Mouse (Mus musculus) heart, embryonic 11.5 days (tissue): Measurements from ENCODE around the gene Gps2. TPM values are rescaled to one million over a fixed set of nuclear protein-coding genes. Genes with fewer than 3 reads are reported as not detected.
A peak's percentile ranks its signal among the peaks of the same experiment; 100 is the strongest.

Experiments
- ATAC-seq: fragments of 200-750 bp; cut with Nextera tagmentation; replicated peaks from 2 replicates; pipeline ENCODE4 v1.8.0; 2017; ENCODE audit warnings: moderate library complexity; ENCODE audit not compliant: insufficient number of reproducible peaks, low FRiP score, low TSS enrichment
- H3K27ac ChIP-seq: fragments of 300-500 bp; sonication (generic); 2 replicates; pipeline ENCODE4 v1.5.1; 2014; ENCODE audit warnings: mild to moderate bottlenecking, low read depth, low read length
- H3K27me3 ChIP-seq: fragments of 300-500 bp; sonication (generic); 2 replicates; pipeline ENCODE4 v1.6.1; 2014; ENCODE audit warnings: mild to moderate bottlenecking, low read length, mixed read lengths; ENCODE audit not compliant: control insufficient read depth, insufficient read depth
- H3K36me3 ChIP-seq: fragments of 300-500 bp; sonication (generic); 2 replicates; pipeline ENCODE4 v1.6.1; 2014; ENCODE audit warnings: mild to moderate bottlenecking, low read length, moderate library complexity, mixed read lengths; ENCODE audit not compliant: control insufficient read depth, insufficient read depth
- H3K4me1 ChIP-seq: fragments of 300-500 bp; sonication (generic); 2 replicates; pipeline ENCODE4 v1.6.1; 2014; ENCODE audit warnings: low read length; ENCODE audit not compliant: control insufficient read depth, insufficient read depth
- H3K4me2 ChIP-seq: fragments of 300-500 bp; sonication (generic); 2 replicates; pipeline ENCODE4 v1.6.1; 2014; ENCODE audit warnings: mild to moderate bottlenecking, moderate library complexity
- H3K4me3 ChIP-seq: fragments of 300-500 bp; sonication (generic); 2 replicates; pipeline ENCODE4 v1.5.1; 2014; ENCODE audit warnings: low read depth, low read length
- H3K9ac ChIP-seq: fragments of 300-500 bp; sonication (generic); 2 replicates; pipeline ENCODE4 v1.6.1; 2014; ENCODE audit warnings: mild to moderate bottlenecking, low read depth, low read length, moderate library complexity
- H3K9me3 ChIP-seq: fragments of 300-500 bp; sonication (generic); replicated peaks from 2 replicates; pipeline ENCODE4 v1.6.1; 2016; ENCODE audit warnings: low read length; ENCODE audit not compliant: control insufficient read depth
- whole genome bisulfite sequencing: fragments of 180-500 bp; shearing (Covaris S2); extraction: QIAGEN DNeasy Blood & Tissue Kit; methylation state at CpG from one replicate; pipeline ENCODE4 v1.1.7; 2014; ENCODE audit not compliant: insufficient replicate concordance; 5-methylcytosine and 5-hydroxymethylcytosine counted together
- microRNA-seq: library from miRNA; unstranded; fragments of <30 nt; microRNA quantifications from one replicate; pipeline ENCODE4, GENCODE M21; 2016; ENCODE audit warnings: borderline number of aligned reads
- polyA plus RNA-seq: library from polyadenylated mRNA; unstranded; fragments of >200 nt; fragmentation: Nextera tagmentation; extraction: Ambion mirVana; gene quantifications from 2 replicates; pipeline ENCODE4 v1.2.1, GENCODE M21; 2014

Gene Gps2
- polyA plus RNA-seq, 1 experiment from 2014 or later, result 62.2 TPM

- 10% methylated on average over 24 of the region's 24 CpGs for WGBS
- peak within 1 kb of the TSS; percentile 44 for H3K4me2 ChIP-seq
- peaks cover 10% of the 10 kb centered on the region for H3K4me1 ChIP-seq
- no peak within 1 kb of the TSS for H3K27ac ChIP-seq
- H3K4me3 ChIP-seq, result peak within 1 kb of the TSS; percentile 33
- peaks cover 62% of the 10 kb centered on the region for H3K27me3 ChIP-seq
- no peaks in the 10 kb centered on the region for H3K9me3 ChIP-seq
- ATAC-seq, result no peak
- no peaks in the 10 kb centered on the region for H3K36me3 ChIP-seq
- no peak within 1 kb of the TSS for H3K9ac ChIP-seq
Measured at GRCm38 (mm10) chr11:69964650-69965270, 51.1 kb downstream of the Gps2 start, which contains the start of gene Cldn7. Gene Cldn7 (plus strand): TSS chr11:69964779.

GRCm38 (mm10) chr11:69965271-69966005 lies 51.8 kb downstream of the Gps2 start:
- no peak for ATAC-seq
- Histone ChIP-seq H3K4me2 (peak overlapping the region; percentile 73), H3K27me3 (peaks cover 59% of the 10 kb centered on the region), H3K4me1 (peaks cover 10% of the 10 kb centered on the region), H3K9me3 (no peaks in the 10 kb centered on the region), H3K36me3 (peaks cover 6% of the 10 kb centered on the region), H3K4me3 (peak overlapping the region; percentile 33), H3K9ac (no peak overlapping the region; the same call in 1 of the 2 replicates), H3K27ac (no peak overlapping the region)
- 3% methylated on average over 49 of the region's 49 CpGs for WGBS

Small RNAs within 50 kb of the gene (microRNA-seq; reads per million reads assigned to microRNA genes)
- gene Mir6924, result not detected

Other genes starting within 250 kb of the Gps2 start
- 4.2 and 4.7 TPM in 2 replicates for gene Cd68, start 247.7 kb upstream of the Gps2 start, polyA plus RNA-seq
- gene Eif4a1, start 241.5 kb upstream of the Gps2 start, polyA plus RNA-seq, result 530 and 592 TPM in 2 replicates
- gene Senp3, start 231.8 kb upstream of the Gps2 start, polyA plus RNA-seq, result 70.2 and 81.4 TPM in 2 replicates
- gene Tnfsf13, start 228.1 kb upstream of the Gps2 start, polyA plus RNA-seq, result 0.24 TPM in 1 of 2 replicates, not detected in the other
- gene Tnfsf12, start 218.0 kb upstream of the Gps2 start, polyA plus RNA-seq, result 4.4 TPM in 2 replicates
- gene Tnfsfm13, start 217.8 kb upstream of the Gps2 start, polyA plus RNA-seq, result 3.0 and 4.2 TPM in 2 replicates
- 29.0 and 36.7 TPM in 2 replicates for gene Polr2a, start 155.3 kb upstream of the Gps2 start, polyA plus RNA-seq
- 0.10 TPM in 1 of 2 replicates, not detected in the other for gene Slc35g3, start 151.9 kb upstream of the Gps2 start, polyA plus RNA-seq
- 2.1 and 3.1 TPM in 2 replicates for gene Zbtb4, start 148.0 kb upstream of the Gps2 start, polyA plus RNA-seq
- 3.7 and 4.5 TPM in 2 replicates for gene Chrnb1, start 117.9 kb upstream of the Gps2 start, polyA plus RNA-seq
- gene Fgf11, start 112.0 kb upstream of the Gps2 start, polyA plus RNA-seq, result 1.5 and 2.5 TPM in 2 replicates
- gene Tmem102, start 108.3 kb upstream of the Gps2 start, polyA plus RNA-seq, result 1.1 and 1.5 TPM in 2 replicates
- not detected in 2 replicates for gene Gm39566, start 98.6 kb upstream of the Gps2 start, polyA plus RNA-seq
- gene Spem2, start 95.4 kb upstream of the Gps2 start, polyA plus RNA-seq, result not detected in 2 replicates
- gene Spem1, start 91.7 kb upstream of the Gps2 start, polyA plus RNA-seq, result not detected in 2 replicates
- 3.1 and 3.3 TPM in 2 replicates for gene Nlgn2, start 76.1 kb upstream of the Gps2 start, polyA plus RNA-seq
- 321 and 331 TPM in 2 replicates for gene Tmem256, start 75.4 kb upstream of the Gps2 start, polyA plus RNA-seq
- 65.9 and 75.2 TPM in 2 replicates for gene Plscr3, start 67.5 kb upstream of the Gps2 start, polyA plus RNA-seq
- 0.23 and 0.39 TPM in 2 replicates for gene Tnk1, start 55.2 kb upstream of the Gps2 start, polyA plus RNA-seq
- not detected in 2 replicates for gene Tmem95, start 35.9 kb upstream of the Gps2 start, polyA plus RNA-seq
- gene Kctd11, start 32.5 kb upstream of the Gps2 start, polyA plus RNA-seq, result 3.3 and 3.8 TPM in 2 replicates
- 7.2 and 8.1 TPM in 2 replicates for gene Acap1, start 18.3 kb upstream of the Gps2 start, polyA plus RNA-seq
- gene 2810408A11Rik, start 12.9 kb upstream of the Gps2 start, polyA plus RNA-seq, result 5.3 and 5.8 TPM in 2 replicates
- gene Neurl4, start 12.8 kb upstream of the Gps2 start, polyA plus RNA-seq, result 9.3 and 10.8 TPM in 2 replicates
- 1,428 and 1,516 TPM in 2 replicates for gene Eif5a, start 8.1 kb downstream of the Gps2 start, polyA plus RNA-seq
- 1.5 and 4.3 TPM in 2 replicates for gene Ybx2, start 21.9 kb downstream of the Gps2 start, polyA plus RNA-seq
- gene Slc2a4, start 34.3 kb downstream of the Gps2 start, polyA plus RNA-seq, result 22.0 and 22.8 TPM in 2 replicates
- 2.4 and 3.0 TPM in 2 replicates for gene Cldn7, start 50.9 kb downstream of the Gps2 start, polyA plus RNA-seq
- gene Ctdnep1, start 67.3 kb downstream of the Gps2 start, polyA plus RNA-seq, result 20.3 and 22.2 TPM in 2 replicates
- gene Elp5, start 68.6 kb downstream of the Gps2 start, polyA plus RNA-seq, result 120 and 130 TPM in 2 replicates
- 481 and 489 TPM in 2 replicates for gene Gabarap, start 77.3 kb downstream of the Gps2 start, polyA plus RNA-seq
- gene Phf23, start 81.9 kb downstream of the Gps2 start, polyA plus RNA-seq, result 27.3 and 29.9 TPM in 2 replicates
- 18.6 and 18.9 TPM in 2 replicates for gene Dvl2, start 86.7 kb downstream of the Gps2 start, polyA plus RNA-seq
- gene Acadvl, start 101.5 kb downstream of the Gps2 start, polyA plus RNA-seq, result 94.1 and 111 TPM in 2 replicates
- gene Dlg4, start 103.1 kb downstream of the Gps2 start, polyA plus RNA-seq, result 10.2 and 10.4 TPM in 2 replicates
- 0.13 TPM in 1 of 2 replicates, not detected in the other for gene Asgr1, start 140.2 kb downstream of the Gps2 start, polyA plus RNA-seq
- 0.57 TPM in 1 of 2 replicates, not detected in the other for gene Asgr2, start 178.8 kb downstream of the Gps2 start, polyA plus RNA-seq
- gene Mgl2, start 216.4 kb downstream of the Gps2 start, polyA plus RNA-seq, result 0.17 and 0.29 TPM in 2 replicates
- gene Clec10a, start 242.3 kb downstream of the Gps2 start, polyA plus RNA-seq, result not detected in 2 replicates